Mouse (Mus musculus): ENCODE data around the gene Emp3.

- TF ChIP-seq CTCF (IDR thresholded peaks at IDR 0.05; ENCODE audit: borderline replicate concordance, control insufficient read depth, extremely low read depth, insufficient read depth, low read length, poor library complexity) (no peak), POLR2A (IDR thresholded peaks at IDR 0.05; ENCODE audit: control insufficient read depth, extremely low read depth, insufficient read depth, low read length, poor library complexity) (no peak)
These were observed 12.8 kb downstream of the Emp3 start for GRCm38 (mm10) chr7:45908384-45908783.

Measured in thymus, adult 2 months (tissue).